Mouse (Mus musculus): ENCODE measurements around the gene Rims4.

Gene Rims4

GRCm38 (mm10) chr2:163918317-163919258 is at the start of gene Rims4:
Gene Rims4 (minus strand): TSS chr2:163918683.
- DNase-seq (ENCODE audit: extremely low spot score) = peak; percentile 45

- DNase-seq (ENCODE audit: extremely low spot score) = no peak
These were observed 47.2 kb upstream of the Rims4 start for GRCm38 (mm10) chr2:163965706-163966105.

- no peak for DNase-seq (ENCODE audit: extremely low spot score)
These were observed 46.4 kb upstream of the Rims4 start for GRCm38 (mm10) chr2:163964606-163965560.

- DNase-seq (ENCODE audit: extremely low spot score) = no peak
These were observed 35.3 kb upstream of the Rims4 start for GRCm38 (mm10) chr2:163953622-163954310.

GRCm38 (mm10) chr2:163951770-163952169 is 33.3 kb upstream of the Rims4 start:
- peak; percentile 42 for DNase-seq (ENCODE audit: extremely low spot score)

DNA sequence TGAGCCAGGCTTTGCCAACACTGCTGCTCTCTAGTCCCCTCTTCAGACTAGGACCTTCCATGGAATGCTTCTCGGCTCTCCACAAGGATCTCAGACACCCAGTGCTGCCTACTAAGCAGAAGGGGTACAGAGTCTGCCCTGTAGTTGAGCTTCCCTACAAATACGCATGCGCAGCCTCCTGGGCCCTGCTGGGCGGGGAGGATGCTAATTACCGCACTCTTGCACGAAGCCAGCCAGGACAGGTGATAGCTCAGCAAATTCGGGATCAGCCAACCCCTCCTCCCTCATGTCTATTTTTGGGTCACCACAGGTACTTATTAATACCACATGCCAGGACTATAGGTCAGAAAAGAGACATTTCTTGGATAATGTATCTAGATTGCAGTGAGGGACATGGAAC is 29.5 kb upstream of the Rims4 start:
- DNase-seq (ENCODE audit: extremely low spot score) = no peak

GRCm38 (mm10) chr2:163946221-163946620 is 27.7 kb upstream of the Rims4 start:
- DNase-seq (ENCODE audit: extremely low spot score) = no peak

DNA sequence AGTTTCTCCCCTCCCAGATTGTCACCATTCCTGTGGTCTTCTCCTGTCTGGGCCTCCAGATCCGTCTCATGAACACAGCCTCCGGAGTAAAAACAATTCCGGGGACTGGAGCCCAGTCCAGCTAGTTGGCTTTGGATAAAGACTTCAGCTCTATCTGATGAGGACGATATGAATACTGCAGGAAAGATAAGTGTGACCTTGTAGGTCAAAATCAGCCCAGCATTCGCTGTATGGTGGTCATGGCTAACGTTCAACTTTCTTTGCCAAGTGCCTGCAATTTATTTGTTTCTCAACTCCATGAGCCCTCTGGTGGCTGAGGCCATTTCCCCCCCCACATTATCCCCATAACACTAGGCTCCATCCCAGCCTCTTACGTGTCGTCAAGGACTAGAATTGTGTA is 26.0 kb upstream of the Rims4 start:
- DNase-seq (ENCODE audit: extremely low spot score) = no peak

GRCm38 (mm10) chr2:163943056-163943455 is 24.6 kb upstream of the Rims4 start:
- no peak for DNase-seq (ENCODE audit: extremely low spot score)

GRCm38 (mm10) chr2:163939522-163939921 is 21.0 kb upstream of the Rims4 start:
- no peak for DNase-seq (ENCODE audit: extremely low spot score)

GRCm38 (mm10) chr2:163932151-163932550 is 13.7 kb upstream of the Rims4 start:
- DNase-seq (ENCODE audit: extremely low spot score) = no peak

DNA sequence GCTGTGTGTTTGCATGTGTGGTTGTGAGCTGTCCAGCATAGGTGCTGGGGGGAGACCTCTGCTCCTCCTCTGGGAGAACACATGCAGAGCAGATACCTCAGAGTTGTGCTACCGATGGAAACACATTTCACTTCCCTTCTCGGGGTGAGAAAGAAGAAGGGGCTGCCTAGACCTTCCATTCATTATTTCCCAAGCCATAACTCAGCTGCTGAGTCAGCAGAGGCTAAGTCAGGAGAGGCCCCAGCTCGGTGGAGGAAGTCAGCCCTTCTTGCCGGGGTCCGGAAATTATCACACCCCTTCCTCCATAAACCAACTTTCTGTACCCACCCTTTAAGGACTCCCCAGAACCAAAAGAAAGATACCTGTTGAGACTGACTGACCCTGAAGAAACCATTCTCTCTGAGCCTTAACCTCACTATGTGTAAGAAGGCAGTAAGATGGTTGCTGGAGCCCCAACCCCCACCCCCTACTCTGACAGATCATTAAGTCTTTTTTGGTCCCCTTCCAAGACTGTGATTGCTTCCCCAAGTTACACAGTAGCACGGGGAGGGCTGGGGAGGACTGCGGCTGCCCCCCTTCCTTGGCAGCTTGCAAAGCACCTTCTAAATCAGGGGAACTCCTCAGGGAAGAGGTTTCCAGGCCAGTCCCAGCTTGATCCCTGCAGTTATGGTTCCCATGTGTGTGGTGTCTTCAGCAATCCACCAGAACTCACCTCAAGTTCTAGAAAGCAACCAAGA is 10.1 kb upstream of the Rims4 start:
- DNase-seq (ENCODE audit: extremely low spot score) = no peak

DNA sequence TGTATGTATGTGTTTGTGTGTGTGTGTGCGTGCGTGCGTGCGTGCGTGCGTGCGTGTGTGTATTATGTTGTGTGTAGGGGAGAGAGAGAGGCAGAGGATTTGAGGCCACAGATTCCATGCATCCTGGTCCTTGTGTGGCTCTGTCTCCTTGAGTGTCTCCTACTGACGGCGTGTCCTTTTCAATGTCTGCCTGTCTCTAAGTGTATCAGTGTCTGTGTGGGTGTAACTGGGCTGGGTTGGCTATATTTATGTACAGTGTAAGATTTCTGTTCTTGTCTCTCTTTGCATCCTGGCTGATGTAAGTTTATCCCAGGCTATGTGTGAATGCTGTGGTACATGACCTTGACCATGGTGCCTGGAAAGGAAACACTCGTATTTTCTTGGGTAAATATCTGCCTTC is 6.6 kb upstream of the Rims4 start:
- no peak for DNase-seq (ENCODE audit: extremely low spot score)

- DNase-seq (ENCODE audit: extremely low spot score) = no peak
These were observed 6.0 kb upstream of the Rims4 start for GRCm38 (mm10) chr2:163924531-163924930.

GRCm38 (mm10) chr2:163923113-163923512 is 4.6 kb upstream of the Rims4 start:
- no peak for DNase-seq (ENCODE audit: extremely low spot score)

DNA sequence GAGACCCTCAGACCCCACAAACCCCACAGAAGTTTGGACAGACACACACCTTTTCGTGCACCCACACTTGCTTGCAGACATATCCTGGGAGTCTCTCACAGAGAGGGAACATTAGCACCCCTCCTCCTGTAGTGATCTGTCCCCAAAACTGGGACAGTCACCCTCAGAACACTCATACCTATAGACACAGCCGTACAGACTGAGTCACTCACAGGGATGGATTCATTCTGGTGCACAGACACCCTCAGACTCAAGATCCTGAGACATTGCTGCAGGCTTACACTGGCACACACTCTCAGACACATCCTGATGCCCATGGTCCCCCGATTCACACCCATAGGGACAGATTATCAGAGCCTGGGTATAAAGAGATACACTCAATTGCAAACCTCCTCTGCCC is 1.1 kb upstream of the Rims4 start:
- no peak for DNase-seq (ENCODE audit: extremely low spot score)

GRCm38 (mm10) chr2:163916703-163917102 is 1.8 kb downstream of the Rims4 start:
- DNase-seq (ENCODE audit: extremely low spot score) = no peak

GRCm38 (mm10) chr2:163915294-163915791 is 3.1 kb downstream of the Rims4 start:
- DNase-seq (ENCODE audit: extremely low spot score) = no peak

GRCm38 (mm10) chr2:163914107-163914506 is 4.4 kb downstream of the Rims4 start:
- DNase-seq (ENCODE audit: extremely low spot score) = peak; percentile 28

DNA sequence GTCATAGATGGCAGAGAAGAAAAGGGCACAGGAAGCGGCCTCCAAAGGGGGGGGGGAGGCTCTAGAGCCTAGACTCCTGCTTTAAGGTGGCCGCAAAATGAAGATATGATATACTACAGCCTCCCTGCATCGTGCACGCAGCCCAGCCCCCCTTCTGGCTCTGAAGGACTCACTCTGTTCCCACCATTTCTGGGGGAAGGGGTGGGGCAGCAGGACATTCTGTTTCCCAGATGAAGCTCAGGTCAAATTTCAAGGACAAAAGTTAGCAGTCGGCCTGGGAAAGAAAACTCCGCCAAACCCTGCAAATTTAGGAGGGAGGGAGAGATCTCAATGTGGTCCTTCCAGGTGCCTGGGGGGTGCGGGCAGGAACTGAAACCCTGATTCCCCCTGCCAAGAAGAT is 4.8 kb downstream of the Rims4 start:
- DNase-seq (ENCODE audit: extremely low spot score) = no peak

All from embryo, embryonic 9.5 days (tissue).